Mouse (Mus musculus) frontal cortex, postnatal 10 days (tissue): ENCODE data around the gene Dab2.

Experiments
- DNase-seq, 2 experiments: peaks; one replicate each; pipeline ENCODE4 v3.0.0; 2022; ENCODE audit warnings: low spot score in 2 of 2, mixed read lengths in 1 of 2

Gene Dab2

GRCm38 (mm10) chr15:6325443-6325842 is 25.9 kb downstream of the Dab2 start:
- DNase-seq, result no peak

GRCm38 (mm10) chr15:6326011-6326410 is 26.4 kb downstream of the Dab2 start:
- DNase-seq, result no peak

- DNase-seq, result no peak
Measured at GRCm38 (mm10) chr15:6331380-6331779, 31.8 kb downstream of the Dab2 start.

GRCm38 (mm10) chr15:6334664-6335206 is 35.1 kb downstream of the Dab2 start:
- DNase-seq, result no peak

- DNase-seq, result no peak
Measured at GRCm38 (mm10) chr15:6339767-6340166, 40.2 kb downstream of the Dab2 start.

- DNase-seq, result no peak
Measured at GRCm38 (mm10) chr15:6340347-6340746, 40.8 kb downstream of the Dab2 start.

GRCm38 (mm10) chr15:6341427-6341826 is 41.8 kb downstream of the Dab2 start:
- no peak for DNase-seq

- no peak for DNase-seq
Measured at GRCm38 (mm10) chr15:6353901-6354300, 54.3 kb downstream of the Dab2 start.

- no peak for DNase-seq
Measured at GRCm38 (mm10) chr15:6359859-6360258, 60.3 kb downstream of the Dab2 start.

- DNase-seq, result no peak
Measured at GRCm38 (mm10) chr15:6369974-6370373, 70.4 kb downstream of the Dab2 start.

GRCm38 (mm10) chr15:6371486-6371885 is 71.9 kb downstream of the Dab2 start:
- DNase-seq, result no peak

GRCm38 (mm10) chr15:6375016-6375415 is 75.4 kb downstream of the Dab2 start:
- no peak for DNase-seq

- DNase-seq, result no peak
Measured at GRCm38 (mm10) chr15:6376001-6376400, 76.4 kb downstream of the Dab2 start.

GRCm38 (mm10) chr15:6376785-6377184 is 77.2 kb downstream of the Dab2 start:
- no peak for DNase-seq

GRCm38 (mm10) chr15:6384027-6384426 is 84.4 kb downstream of the Dab2 start:
- no peak for DNase-seq

GRCm38 (mm10) chr15:6385241-6385640 is 85.7 kb downstream of the Dab2 start:
- no peak for DNase-seq

GRCm38 (mm10) chr15:6386159-6386951 is 86.8 kb downstream of the Dab2 start:
- DNase-seq, result peak; percentile 65 to 75

- no peak for DNase-seq
Measured at GRCm38 (mm10) chr15:6386961-6387728, 87.6 kb downstream of the Dab2 start.

- DNase-seq, result no peak
Measured at GRCm38 (mm10) chr15:6387729-6388070, 88.1 kb downstream of the Dab2 start.

- no peak for DNase-seq
Measured at GRCm38 (mm10) chr15:6388146-6388545, 88.6 kb downstream of the Dab2 start.

- no peak for DNase-seq
Measured at GRCm38 (mm10) chr15:6388631-6389030, 89.0 kb downstream of the Dab2 start.

GRCm38 (mm10) chr15:6390106-6390505 is 90.5 kb downstream of the Dab2 start:
- DNase-seq, result no peak

GRCm38 (mm10) chr15:6390657-6391056 is 91.1 kb downstream of the Dab2 start:
- peak; percentile 13 to 22 for DNase-seq
